Mouse (Mus musculus): ENCODE results near the gene Hpcal4. TPM values are rescaled to one million over a fixed set of nuclear protein-coding genes. Genes with fewer than 3 reads are reported as not detected.
"Not testable (repeated sequence)": the region's sequence is repeated elsewhere in the genome, so short reads cannot be mapped to it uniquely, and the experiment has no call there.

The Hpcal4 gene
- polyA plus RNA-seq, 1 experiment: 0.82 TPM

GRCm38 (mm10) chr4:123152976-123153375, 30.1 kb upstream of the Hpcal4 start:
- no peaks in the 10 kb centered on the region for H3K36me3 ChIP-seq (ENCODE audit: control insufficient read depth, insufficient read depth, low read length, poor library complexity, severe bottlenecking)
- H3K27ac ChIP-seq (ENCODE audit: insufficient read depth, low read length): no peak overlapping the region
- H3K4me3 ChIP-seq (ENCODE audit: low read depth, low read length): no peak overlapping the region
- no peak overlapping the region for H3K9ac ChIP-seq (ENCODE audit: low read depth, poor library complexity, severe bottlenecking)
- no peaks in the 10 kb centered on the region for H3K4me1 ChIP-seq (ENCODE audit: control insufficient read depth, insufficient read depth, low read length)
- TF ChIP-seq EP300 (IDR thresholded peaks at IDR 0.05; ENCODE audit: insufficient read depth, low read depth, low read length) (no peak), CTCF (IDR thresholded peaks at IDR 0.05; ENCODE audit: low read depth, low read length) (no peak), POLR2A (IDR thresholded peaks at IDR 0.05; ENCODE audit: insufficient read depth, low read length) (no peak)
- H3K27me3 ChIP-seq (ENCODE audit: control insufficient read depth, insufficient read depth, low read length, poor library complexity, severe bottlenecking): no peaks in the 10 kb centered on the region
- H3K9me3 ChIP-seq (replicated peaks; ENCODE audit: control insufficient read depth, insufficient read depth, low read length, poor library complexity, severe bottlenecking): no peaks in the 10 kb centered on the region

DNA sequence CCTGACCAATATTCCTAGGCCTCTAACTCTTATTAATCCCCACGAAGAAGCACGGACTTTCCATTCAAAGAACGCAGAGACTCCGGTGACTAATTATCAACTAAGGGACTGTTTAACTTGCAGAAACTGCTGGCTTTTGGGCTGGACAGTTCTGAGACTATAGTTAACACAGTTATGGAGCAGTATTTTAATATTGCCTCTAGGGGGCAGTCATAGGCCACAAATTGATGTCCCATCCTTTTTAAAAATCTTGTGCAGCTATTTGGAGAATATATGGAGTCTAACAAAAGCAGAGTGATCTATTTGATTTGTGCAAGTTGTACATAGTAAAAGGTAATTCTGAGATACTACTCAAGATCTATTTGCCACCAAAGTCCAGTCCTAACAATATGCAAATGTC, 28.0 kb upstream of the Hpcal4 start:
- H3K4me3 ChIP-seq (ENCODE audit: low read depth, low read length): no peak overlapping the region
- no peaks in the 10 kb centered on the region for H3K9me3 ChIP-seq (replicated peaks; ENCODE audit: control insufficient read depth, insufficient read depth, low read length, poor library complexity, severe bottlenecking)
- no peak overlapping the region for H3K9ac ChIP-seq (ENCODE audit: low read depth, poor library complexity, severe bottlenecking)
- no peaks in the 10 kb centered on the region for H3K27me3 ChIP-seq (ENCODE audit: control insufficient read depth, insufficient read depth, low read length, poor library complexity, severe bottlenecking)
- H3K27ac ChIP-seq (ENCODE audit: insufficient read depth, low read length): no peak overlapping the region
- no peaks in the 10 kb centered on the region for H3K36me3 ChIP-seq (ENCODE audit: control insufficient read depth, insufficient read depth, low read length, poor library complexity, severe bottlenecking)
- H3K4me1 ChIP-seq (ENCODE audit: control insufficient read depth, insufficient read depth, low read length): no peaks in the 10 kb centered on the region
- TF ChIP-seq POLR2A (IDR thresholded peaks at IDR 0.05; ENCODE audit: insufficient read depth, low read length): no peak
- TF ChIP-seq CTCF (IDR thresholded peaks at IDR 0.05; ENCODE audit: low read depth, low read length): no peak

GRCm38 (mm10) chr4:123155427-123155826, 27.6 kb upstream of the Hpcal4 start:
- TF ChIP-seq POLR2A (IDR thresholded peaks at IDR 0.05; ENCODE audit: insufficient read depth, low read length): no peak
- TF ChIP-seq CTCF (IDR thresholded peaks at IDR 0.05; ENCODE audit: low read depth, low read length): no peak
- no peak for TF ChIP-seq EP300 (IDR thresholded peaks at IDR 0.05; ENCODE audit: insufficient read depth, low read depth, low read length)
- Histone ChIP-seq H3K4me1 (ENCODE audit: control insufficient read depth, insufficient read depth, low read length) (no peaks in the 10 kb centered on the region), H3K9me3 (replicated peaks; ENCODE audit: control insufficient read depth, insufficient read depth, low read length, poor library complexity, severe bottlenecking) (no peaks in the 10 kb centered on the region), H3K4me3 (ENCODE audit: low read depth, low read length) (no peak overlapping the region), H3K27ac (ENCODE audit: insufficient read depth, low read length) (no peak overlapping the region), H3K27me3 (ENCODE audit: control insufficient read depth, insufficient read depth, low read length, poor library complexity, severe bottlenecking) (no peaks in the 10 kb centered on the region), H3K36me3 (ENCODE audit: control insufficient read depth, insufficient read depth, low read length, poor library complexity, severe bottlenecking) (no peaks in the 10 kb centered on the region), H3K9ac (ENCODE audit: low read depth, poor library complexity, severe bottlenecking) (no peak overlapping the region)

DNA sequence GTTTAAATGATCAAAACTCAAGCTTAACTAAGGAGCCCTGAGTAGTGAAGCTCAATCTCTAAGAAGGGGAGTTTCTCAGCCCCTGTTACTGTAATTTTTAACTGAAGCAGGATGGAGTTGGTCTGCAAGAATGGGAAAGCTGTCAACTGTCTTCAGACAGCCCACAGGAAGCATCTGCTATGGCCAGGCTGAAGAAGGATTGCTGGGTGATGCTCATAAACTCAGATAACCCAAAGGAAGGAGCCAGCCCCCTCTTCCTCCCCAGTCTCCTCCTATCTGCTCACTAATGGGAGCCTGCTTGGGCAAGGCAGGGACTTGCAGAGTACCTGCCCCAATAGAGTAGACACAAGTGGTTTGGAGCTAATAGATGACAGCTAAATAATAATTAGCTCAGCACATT, 27.2 kb upstream of the Hpcal4 start:
- Histone ChIP-seq H3K4me3 (ENCODE audit: low read depth, low read length) (no peak overlapping the region), H3K9ac (ENCODE audit: low read depth, poor library complexity, severe bottlenecking) (no peak overlapping the region), H3K9me3 (replicated peaks; ENCODE audit: control insufficient read depth, insufficient read depth, low read length, poor library complexity, severe bottlenecking) (no peaks in the 10 kb centered on the region), H3K4me1 (ENCODE audit: control insufficient read depth, insufficient read depth, low read length) (no peaks in the 10 kb centered on the region), H3K27ac (ENCODE audit: insufficient read depth, low read length) (no peak overlapping the region), H3K27me3 (ENCODE audit: control insufficient read depth, insufficient read depth, low read length, poor library complexity, severe bottlenecking) (no peaks in the 10 kb centered on the region), H3K36me3 (ENCODE audit: control insufficient read depth, insufficient read depth, low read length, poor library complexity, severe bottlenecking) (no peaks in the 10 kb centered on the region)
- TF ChIP-seq POLR2A (IDR thresholded peaks at IDR 0.05; ENCODE audit: insufficient read depth, low read length): no peak
- TF ChIP-seq CTCF (IDR thresholded peaks at IDR 0.05; ENCODE audit: low read depth, low read length): no peak

- Histone ChIP-seq H3K36me3 (ENCODE audit: control insufficient read depth, insufficient read depth, low read length, poor library complexity, severe bottlenecking) (no peaks in the 10 kb centered on the region), H3K4me1 (ENCODE audit: control insufficient read depth, insufficient read depth, low read length) (no peaks in the 10 kb centered on the region), H3K27ac (ENCODE audit: insufficient read depth, low read length) (no peak overlapping the region), H3K9me3 (replicated peaks; ENCODE audit: control insufficient read depth, insufficient read depth, low read length, poor library complexity, severe bottlenecking) (no peaks in the 10 kb centered on the region), H3K4me3 (ENCODE audit: low read depth, low read length) (no peak overlapping the region), H3K27me3 (ENCODE audit: control insufficient read depth, insufficient read depth, low read length, poor library complexity, severe bottlenecking) (peaks cover 2% of the 10 kb centered on the region; the same call in 1 of the 2 replicates), H3K9ac (ENCODE audit: low read depth, poor library complexity, severe bottlenecking) (no peak overlapping the region)
- TF ChIP-seq POLR2A (IDR thresholded peaks at IDR 0.05; ENCODE audit: insufficient read depth, low read length): no peak
- TF ChIP-seq CTCF (IDR thresholded peaks at IDR 0.05; ENCODE audit: low read depth, low read length): no peak
- no peak for TF ChIP-seq EP300 (IDR thresholded peaks at IDR 0.05; ENCODE audit: insufficient read depth, low read depth, low read length)
Measured at GRCm38 (mm10) chr4:123160571-123160970, 22.5 kb upstream of the Hpcal4 start.

GRCm38 (mm10) chr4:123161251-123161650, 21.8 kb upstream of the Hpcal4 start:
- not testable (repeated sequence) for H3K9me3 ChIP-seq (replicated peaks; ENCODE audit: control insufficient read depth, insufficient read depth, low read length, poor library complexity, severe bottlenecking); H3K27ac ChIP-seq (ENCODE audit: insufficient read depth, low read length); H3K4me3 ChIP-seq (ENCODE audit: low read depth, low read length); H3K9ac ChIP-seq (ENCODE audit: low read depth, poor library complexity, severe bottlenecking); H3K4me1 ChIP-seq (ENCODE audit: control insufficient read depth, insufficient read depth, low read length); H3K27me3 ChIP-seq (ENCODE audit: control insufficient read depth, insufficient read depth, low read length, poor library complexity, severe bottlenecking); H3K36me3 ChIP-seq (ENCODE audit: control insufficient read depth, insufficient read depth, low read length, poor library complexity, severe bottlenecking)
